Mouse (Mus musculus): ENCODE measurements around the gene Olfr128.
"Not testable (repeated sequence)": the region's sequence is repeated elsewhere in the genome, so short reads cannot be mapped to it uniquely, and the experiment has no call there.

The Olfr128 gene

GRCm38 (mm10) chr17:37920248-37920647 is at the start of gene Olfr128:
Olfr128 (plus strand) TSS chr17:37920548.
- DNase-seq (ENCODE audit: low read depth, low spot score) = no peak

- DNase-seq (ENCODE audit: low read depth, low spot score) = no peak
These were observed 46.5 kb upstream of the Olfr128 start for GRCm38 (mm10) chr17:37873830-37874229.

- DNase-seq (ENCODE audit: low read depth, low spot score) = no peak
These were observed 20.2 kb upstream of the Olfr128 start, which contains the start of gene Olfr127 for GRCm38 (mm10) chr17:37900137-37900536. Olfr127 (plus strand) TSS chr17:37900437.

GRCm38 (mm10) chr17:37906821-37907220 is 13.5 kb upstream of the Olfr128 start:
- not testable (repeated sequence) for DNase-seq (ENCODE audit: low read depth, low spot score)

GRCm38 (mm10) chr17:37952979-37953378 is 32.6 kb downstream of the Olfr128 start, which contains the start of gene Olfr761:
Olfr761 (minus strand) TSS chr17:37953079.
- DNase-seq (ENCODE audit: low read depth, low spot score) = no peak

- no peak for DNase-seq (ENCODE audit: low read depth, low spot score)
These were observed 53.2 kb downstream of the Olfr128 start for GRCm38 (mm10) chr17:37973591-37973990.
